Mouse (Mus musculus) intestine, embryonic 14.5 days (tissue): Measurements from ENCODE around the gene Zfp646. TPM values are rescaled to one million over a fixed set of nuclear protein-coding genes. Genes with fewer than 3 reads are reported as not detected.

Experiments
- polyA plus RNA-seq: library from polyadenylated mRNA; unstranded; fragments of >200 nt; fragmentation: Nextera tagmentation; extraction: Ambion mirVana; gene quantifications from 2 replicates; pipeline ENCODE4 v1.2.1, GENCODE M21; 2014

The Zfp646 gene
- polyA plus RNA-seq, 1 experiment from 2014 or later: 15.0 TPM

Other genes with a start within 250 kb of the Zfp646 start
- 50.3 and 56.4 TPM in 2 replicates for gene Bcl7c, start 167.3 kb upstream of the Zfp646 start, polyA plus RNA-seq
- 13.6 and 14.0 TPM in 2 replicates for gene Ctf1, start 163.5 kb upstream of the Zfp646 start, polyA plus RNA-seq
- gene Ctf2, start 144.1 kb upstream of the Zfp646 start, polyA plus RNA-seq: 0.27 and 0.30 TPM in 2 replicates
- gene Fbxl19, start 131.7 kb upstream of the Zfp646 start, polyA plus RNA-seq: 3.3 and 4.2 TPM in 2 replicates
- 17.1 and 21.9 TPM in 2 replicates for gene Orai3, start 106.4 kb upstream of the Zfp646 start, polyA plus RNA-seq
- 25.0 and 25.6 TPM in 2 replicates for gene Setd1a, start 99.6 kb upstream of the Zfp646 start, polyA plus RNA-seq
- gene Gm49388, start 90.6 kb upstream of the Zfp646 start, polyA plus RNA-seq: 0.43 TPM in 1 of 2 replicates, not detected in the other
- gene Hsd3b7, start 75.6 kb upstream of the Zfp646 start, polyA plus RNA-seq: 21.6 and 22.0 TPM in 2 replicates
- gene Stx4a, start 51.9 kb upstream of the Zfp646 start, polyA plus RNA-seq: 21.7 and 28.1 TPM in 2 replicates
- 4.9 and 6.1 TPM in 2 replicates for gene Stx1b, start 51.7 kb upstream of the Zfp646 start, polyA plus RNA-seq
- gene Zfp668, start 607 bp downstream of the Zfp646 start, polyA plus RNA-seq: 15.7 and 17.2 TPM in 2 replicates
- 0.63 and 0.64 TPM in 2 replicates for gene Prss53, start 14.7 kb downstream of the Zfp646 start, polyA plus RNA-seq
- not detected in 2 replicates for gene Gm21974, start 19.2 kb downstream of the Zfp646 start, polyA plus RNA-seq
- gene Vkorc1, start 19.4 kb downstream of the Zfp646 start, polyA plus RNA-seq: 157 and 174 TPM in 2 replicates
- gene Bckdk, start 27.9 kb downstream of the Zfp646 start, polyA plus RNA-seq: 188 and 189 TPM in 2 replicates
- 37.9 and 41.9 TPM in 2 replicates for gene Kat8, start 36.3 kb downstream of the Zfp646 start, polyA plus RNA-seq
- gene Prss8, start 53.9 kb downstream of the Zfp646 start, polyA plus RNA-seq: 39.8 and 41.6 TPM in 2 replicates
- 8.6 and 11.0 TPM in 2 replicates for gene Prss36, start 70.5 kb downstream of the Zfp646 start, polyA plus RNA-seq
- gene Fus, start 91.2 kb downstream of the Zfp646 start, polyA plus RNA-seq: 52.5 and 59.5 TPM in 2 replicates
- gene Pycard, start 117.6 kb downstream of the Zfp646 start, polyA plus RNA-seq: 208 and 275 TPM in 2 replicates
- gene Trim72, start 127.7 kb downstream of the Zfp646 start, polyA plus RNA-seq: 0.16 TPM in 1 of 2 replicates, not detected in the other
- gene Itgam, start 186.4 kb downstream of the Zfp646 start, polyA plus RNA-seq: 0.94 and 1.7 TPM in 2 replicates
- gene Gm49368, start 186.5 kb downstream of the Zfp646 start, polyA plus RNA-seq: 0.04 TPM in 1 of 2 replicates, not detected in the other